Mouse (Mus musculus) intestine, postnatal 0 days (tissue): ENCODE data around the gene P4hb. TPM values are rescaled to one million over a fixed set of nuclear protein-coding genes. Genes with fewer than 3 reads are reported as not detected.

Experiments used
- ATAC-seq: fragments of 200-750 bp; cut with Nextera tagmentation; 2 replicates; pipeline ENCODE4 v1.8.0; 2017; ENCODE audit warnings: mild to moderate bottlenecking, moderate TSS enrichment, moderate library complexity
- H3K27ac ChIP-seq: fragments of 300-500 bp; sonication (generic); 2 replicates; pipeline ENCODE4 v1.5.1; 2014; ENCODE audit warnings: mild to moderate bottlenecking, low read depth, low read length, moderate library complexity
- H3K27me3 ChIP-seq: fragments of 300-500 bp; sonication (generic); replicated peaks from 2 replicates; pipeline ENCODE4 v1.6.1; 2014; ENCODE audit warnings: low read length, mixed read lengths; ENCODE audit not compliant: control insufficient read depth, insufficient read depth
- H3K36me3 ChIP-seq: fragments of 300-500 bp; sonication (generic); 2 replicates; pipeline ENCODE4 v1.6.1; 2014; ENCODE audit warnings: mild to moderate bottlenecking, moderate library complexity; ENCODE audit not compliant: control insufficient read depth, insufficient read depth
- H3K4me1 ChIP-seq: fragments of 300-500 bp; sonication (generic); replicated peaks from 2 replicates; pipeline ENCODE4 v1.6.1; 2014; ENCODE audit warnings: antibody characterized with exemption, low read length, mixed read lengths; ENCODE audit not compliant: control insufficient read depth, insufficient read depth
- H3K4me2 ChIP-seq: fragments of 300-500 bp; sonication (generic); replicated peaks from 2 replicates; pipeline ENCODE4 v1.6.1; 2014; ENCODE audit warnings: low read depth, mild to moderate bottlenecking, moderate library complexity
- H3K4me3 ChIP-seq: fragments of 300-500 bp; sonication (generic); 2 replicates; pipeline ENCODE4 v1.5.1; 2014; ENCODE audit warnings: low read depth, low read length
- H3K9ac ChIP-seq: fragments of 300-500 bp; sonication (generic); 2 replicates; pipeline ENCODE4 v1.6.1; 2014; ENCODE audit warnings: mild to moderate bottlenecking, low read depth, low read length
- H3K9me3 ChIP-seq: fragments of 300-500 bp; sonication (generic); 2 replicates; pipeline ENCODE4 v1.6.1; 2016; ENCODE audit warnings: mixed run types; ENCODE audit not compliant: control insufficient read depth
- CTCF ChIP-seq: sonication (generic); IDR thresholded peaks from 2 replicates; pipeline ENCODE4 v1.5.1; 2016; ENCODE audit warnings: low read depth, mild to moderate bottlenecking, control low read depth, antibody characterized with exemption, moderate library complexity
- WGBS: fragments of 180-500 bp; shearing (Covaris S2); extraction: QIAGEN DNeasy Blood & Tissue Kit; methylation state at CpG from one replicate; pipeline ENCODE4 v1.1.7; 2014; 5-methylcytosine and 5-hydroxymethylcytosine counted together
- polyA plus RNA-seq: library from polyadenylated mRNA; unstranded; fragments of >200 nt; fragmentation: Nextera tagmentation; extraction: Ambion mirVana; gene quantifications from 2 replicates; pipeline ENCODE4 v1.2.1, GENCODE M21; 2015

The P4hb gene
- polyA plus RNA-seq, 1 experiment from 2014 or later = 2,539 TPM

DNA sequence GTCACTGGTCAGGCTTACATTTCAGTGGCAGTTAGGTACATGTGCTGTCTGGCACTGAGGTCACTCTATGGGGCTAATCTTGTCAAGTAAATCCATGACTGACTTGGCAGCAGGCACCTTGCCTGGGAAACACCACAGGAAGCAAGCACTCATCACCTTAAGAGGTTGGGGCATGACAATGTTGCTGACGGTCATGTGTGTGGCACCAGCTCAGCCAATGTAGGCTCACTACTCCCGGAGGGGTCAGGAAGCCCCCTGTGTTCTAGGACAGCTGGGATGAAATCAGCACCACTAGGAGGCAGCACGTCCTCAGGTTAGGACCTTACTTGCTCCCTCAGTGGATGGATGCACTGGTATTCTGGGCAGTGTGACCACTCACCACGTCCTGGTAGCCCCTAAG is 31.1 kb downstream of the P4hb start:
- Histone ChIP-seq H3K4me3 (no peak overlapping the region), H3K36me3 (peaks cover 23% of the 10 kb centered on the region; the same call in 1 of the 2 replicates), H3K9ac (no peak overlapping the region), H3K27ac (no peak overlapping the region), H3K27me3 (no peaks in the 10 kb centered on the region), H3K4me2 (no peak overlapping the region), H3K4me1 (peaks cover 23% of the 10 kb centered on the region), H3K9me3 (no peaks in the 10 kb centered on the region)
- ATAC-seq = no peak
- TF ChIP-seq CTCF = peak; percentile 74
- WGBS = 51% methylated on average over 4 of the region's 4 CpGs

GRCm38 (mm10) chr11:120539285-120540014 is 33.6 kb downstream of the P4hb start:
- Histone ChIP-seq H3K4me3 (no peak overlapping the region), H3K27ac (peak overlapping the region; percentile 50), H3K4me2 (no peak overlapping the region), H3K9ac (no peak overlapping the region), H3K27me3 (no peaks in the 10 kb centered on the region), H3K36me3 (peaks cover 18% of the 10 kb centered on the region; the same call in 1 of the 2 replicates), H3K4me1 (peaks cover 17% of the 10 kb centered on the region; the same call in 1 of the 2 replicates), H3K9me3 (no peaks in the 10 kb centered on the region)
- TF ChIP-seq CTCF = no peak
- ATAC-seq = peak; percentile 86
- 15% methylated on average over 10 of the region's 10 CpGs for WGBS

- no peak for ATAC-seq
- H3K9me3 ChIP-seq = no peaks in the 10 kb centered on the region
- 0 out of 2 replicates have a peak, but pooled peaks cover 4% of the 10 kb centered on the region for H3K27me3 ChIP-seq
- no peak for TF ChIP-seq CTCF
- no peak overlapping the region for H3K9ac ChIP-seq
- peaks cover 17% of the 10 kb centered on the region; the same call in 1 of the 2 replicates for H3K4me1 ChIP-seq
- 42% methylated on average over 8 of the region's 8 CpGs for WGBS
- H3K4me2 ChIP-seq = no peak overlapping the region
- H3K36me3 ChIP-seq = peaks cover 14% of the 10 kb centered on the region; the same call in 1 of the 2 replicates
- peak overlapping the region; percentile 50 for H3K27ac ChIP-seq
- H3K4me3 ChIP-seq = no peak overlapping the region
Measured at GRCm38 (mm10) chr11:120538955-120539284, 34.1 kb downstream of the P4hb start.

DNA sequence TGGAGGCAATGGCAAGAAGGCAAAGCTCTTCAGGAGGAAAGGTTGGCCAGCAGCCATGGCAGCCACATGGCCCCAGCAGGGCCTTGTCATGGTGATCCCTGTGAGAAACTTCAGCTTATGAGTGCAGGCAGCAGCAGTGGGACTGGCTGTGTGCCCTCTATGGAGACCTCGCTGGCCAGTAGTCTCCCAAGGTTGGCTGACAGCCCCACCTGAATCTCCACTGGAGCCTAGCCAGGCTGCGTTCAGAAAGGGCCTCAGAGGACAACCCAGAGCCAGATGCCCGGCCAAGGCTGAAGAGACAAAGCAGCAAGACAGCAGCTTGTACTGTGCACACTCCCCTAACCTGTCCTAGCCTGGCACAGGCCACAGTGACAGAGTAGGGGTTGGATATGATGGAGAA is 34.6 kb downstream of the P4hb start:
- no peak for TF ChIP-seq CTCF
- Histone ChIP-seq H3K27me3 (0 out of 2 replicates have a peak, but pooled peaks cover 5% of the 10 kb centered on the region), H3K4me3 (no peak overlapping the region), H3K9ac (no peak overlapping the region), H3K36me3 (peaks cover 9% of the 10 kb centered on the region; the same call in 1 of the 2 replicates), H3K27ac (no peak overlapping the region), H3K4me2 (no peak overlapping the region), H3K4me1 (peaks cover 17% of the 10 kb centered on the region; the same call in 1 of the 2 replicates), H3K9me3 (no peaks in the 10 kb centered on the region)
- no peak for ATAC-seq
- 60% methylated on average over 3 of the region's 3 CpGs for WGBS

- H3K4me3 ChIP-seq = no peak overlapping the region
- no peak overlapping the region for H3K27ac ChIP-seq
- WGBS = 79% methylated on average over 3 of the region's 3 CpGs
- H3K4me2 ChIP-seq = no peak overlapping the region
- H3K9ac ChIP-seq = no peak overlapping the region
- H3K4me1 ChIP-seq = peaks cover 20% of the 10 kb centered on the region
- peaks cover 32% of the 10 kb centered on the region for H3K27me3 ChIP-seq
- no peak for ATAC-seq
- TF ChIP-seq CTCF = no peak
- H3K9me3 ChIP-seq = no peaks in the 10 kb centered on the region
- no peaks in the 10 kb centered on the region for H3K36me3 ChIP-seq
Measured at GRCm38 (mm10) chr11:120535804-120536203, 37.2 kb downstream of the P4hb start.

DNA sequence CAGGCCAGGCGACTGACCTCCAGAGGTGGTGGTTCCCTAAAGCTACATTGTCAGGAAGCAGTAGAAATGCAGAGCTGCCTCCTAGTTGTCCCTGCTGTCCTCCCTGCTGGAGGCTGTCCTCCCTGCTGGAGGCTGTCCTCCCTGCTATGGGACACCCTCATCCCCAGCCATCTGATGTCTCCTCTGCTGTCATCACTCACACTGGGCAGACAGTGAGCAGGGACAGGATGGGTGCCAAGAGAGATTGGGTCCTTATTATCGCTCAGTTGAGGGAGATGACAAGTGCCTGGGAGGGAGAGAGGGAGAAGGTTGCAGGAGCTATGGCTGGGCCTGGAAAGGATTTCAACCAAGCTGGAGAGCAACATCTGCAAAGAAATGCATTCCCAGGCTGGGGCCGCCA is 37.9 kb downstream of the P4hb start:
- peaks cover 39% of the 10 kb centered on the region for H3K27me3 ChIP-seq
- H3K36me3 ChIP-seq = no peaks in the 10 kb centered on the region
- no peak overlapping the region for H3K4me2 ChIP-seq
- TF ChIP-seq CTCF = no peak
- H3K4me1 ChIP-seq = peaks cover 19% of the 10 kb centered on the region
- H3K4me3 ChIP-seq = no peak overlapping the region
- 85% methylated on average over 3 of the region's 3 CpGs for WGBS
- ATAC-seq = no peak
- H3K27ac ChIP-seq = no peak overlapping the region
- H3K9ac ChIP-seq = no peak overlapping the region
- H3K9me3 ChIP-seq = no peaks in the 10 kb centered on the region
